Mouse (Mus musculus): ENCODE results near the gene Msrb1. TPM values are rescaled to one million over a fixed set of nuclear protein-coding genes. Genes with fewer than 3 reads are reported as not detected.

Msrb1 gene
- total RNA-seq, 4 experiments from 2014 or later = 172 to 208 (median 186) TPM

- no peak for DNase-seq (ENCODE audit: low spot score)
These were observed 7.5 kb downstream of the Msrb1 start for GRCm38 (mm10) chr17:24743896-24744295.

DNA sequence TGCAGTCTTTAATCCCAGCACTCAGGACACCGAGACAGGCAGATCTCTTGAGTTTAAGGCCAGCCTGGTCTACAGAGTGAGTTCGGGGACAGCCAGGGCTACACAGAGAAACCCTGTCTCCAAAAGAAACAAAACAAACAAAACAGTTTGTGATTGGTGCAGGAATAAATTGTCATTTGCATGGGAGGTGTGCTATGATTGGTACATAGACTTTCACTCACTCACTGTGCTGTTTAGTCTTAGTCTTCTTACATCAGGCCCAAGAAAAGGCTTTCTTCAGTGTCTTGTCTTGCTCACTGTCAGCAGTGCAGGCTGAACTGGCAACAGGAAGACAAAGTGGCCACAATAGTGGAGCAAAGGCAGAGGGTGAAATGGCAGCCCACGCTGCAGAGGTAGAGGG is 7.9 kb downstream of the Msrb1 start:
- DNase-seq (ENCODE audit: low spot score) = no peak

- DNase-seq (ENCODE audit: low spot score) = peak; percentile 82
These were observed 9.4 kb downstream of the Msrb1 start for GRCm38 (mm10) chr17:24745526-24746497.

DNA sequence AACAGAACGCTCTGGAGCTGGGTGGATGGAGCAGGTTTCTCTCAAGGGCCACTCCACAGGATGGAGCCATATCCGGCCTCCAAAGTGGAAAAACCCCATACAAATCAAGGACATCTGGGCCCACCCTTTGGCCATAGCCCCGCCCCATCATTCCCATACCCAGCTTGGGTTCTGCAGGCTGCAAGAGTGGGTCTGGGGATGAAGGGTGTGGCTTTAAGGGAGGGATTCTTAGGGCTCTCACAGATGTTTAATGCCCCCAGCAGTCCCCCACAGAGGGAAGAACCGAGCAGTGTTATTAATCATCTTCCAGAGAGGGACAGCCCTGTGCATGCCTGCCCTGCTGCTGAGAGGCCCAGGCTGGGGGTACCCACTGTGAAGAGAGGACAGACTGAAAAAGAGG is 10.5 kb downstream of the Msrb1 start:
- DNase-seq (ENCODE audit: low spot score) = no peak

DNA sequence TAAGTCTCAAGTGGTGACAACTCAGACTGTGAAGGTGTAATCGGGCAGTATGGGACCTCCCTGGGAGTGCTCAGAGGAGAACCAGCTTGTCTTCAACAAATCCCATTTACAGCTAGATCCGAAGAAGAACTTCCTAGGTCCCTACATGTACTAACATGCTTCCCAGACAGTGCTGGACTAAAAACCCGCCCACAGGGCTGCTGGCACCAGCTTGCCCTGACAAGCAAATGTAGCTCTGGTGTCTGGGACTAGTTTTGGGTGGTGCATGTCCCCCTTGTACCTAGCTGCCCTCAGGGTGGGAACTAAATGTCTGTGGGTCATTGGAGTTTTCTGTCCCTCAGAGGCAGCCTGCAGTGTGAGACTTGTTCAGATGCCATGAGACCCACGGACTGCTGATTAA is 15.1 kb downstream of the Msrb1 start:
- no peak for DNase-seq (ENCODE audit: low spot score)

- DNase-seq (ENCODE audit: low spot score) = no peak
These were observed 16.3 kb downstream of the Msrb1 start, which contains the start of gene Hs3st6 for GRCm38 (mm10) chr17:24752415-24753394. Gene Hs3st6, plus strand, starts transcription at chr17:24752988.

GRCm38 (mm10) chr17:24757394-24757793 is 21.0 kb downstream of the Msrb1 start:
- no peak for DNase-seq (ENCODE audit: low spot score)

DNA sequence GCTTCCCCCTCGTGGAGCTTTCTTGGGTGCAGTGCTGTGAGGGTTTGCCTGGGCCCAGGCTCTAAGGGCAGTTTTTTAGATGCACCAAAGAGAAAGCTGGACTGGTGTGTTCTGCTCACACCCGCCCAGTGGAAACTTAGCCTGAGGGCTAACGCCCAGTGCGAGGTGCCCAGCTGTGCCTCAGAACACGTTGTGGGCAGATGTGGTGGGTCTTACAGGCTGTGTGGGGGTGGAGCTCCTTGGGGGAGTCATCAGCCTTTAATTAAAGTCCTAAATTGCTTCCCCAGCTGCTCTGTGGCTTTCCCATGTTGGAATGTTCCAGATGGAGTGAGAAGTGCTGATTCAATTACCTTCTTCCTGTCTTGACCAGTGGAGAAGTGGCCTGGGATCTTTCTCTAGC is 24.7 kb downstream of the Msrb1 start:
- no peak for DNase-seq (ENCODE audit: low spot score)

- no peak for DNase-seq (ENCODE audit: low spot score)
These were observed 28.8 kb downstream of the Msrb1 start for GRCm38 (mm10) chr17:24765016-24765905.

GRCm38 (mm10) chr17:24766266-24766875 is 29.9 kb downstream of the Msrb1 start:
- DNase-seq (ENCODE audit: low spot score) = no peak

DNA sequence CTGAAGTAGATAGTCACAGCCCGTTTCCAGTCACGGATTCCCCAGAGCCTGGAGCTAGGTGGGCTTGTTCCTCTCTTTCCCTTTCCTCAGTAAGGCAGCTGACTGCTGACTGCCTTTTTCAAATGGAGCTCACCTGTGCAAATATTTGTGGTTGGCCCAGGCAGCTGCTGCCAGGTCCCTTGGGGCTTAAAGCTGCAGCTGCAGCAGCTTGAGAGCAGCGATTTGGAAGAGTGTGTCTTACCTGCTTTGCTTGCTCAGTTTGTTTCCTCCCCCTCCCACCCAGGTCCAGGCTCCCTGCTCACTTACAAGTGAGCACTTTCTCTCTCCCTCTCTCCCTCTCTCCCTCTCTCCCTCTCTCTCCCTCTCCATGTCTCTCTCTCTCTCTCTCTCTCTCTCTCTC is 32.7 kb downstream of the Msrb1 start:
- DNase-seq (ENCODE audit: low spot score) = no peak

- DNase-seq (ENCODE audit: low spot score) = no peak
These were observed 36.8 kb downstream of the Msrb1 start for GRCm38 (mm10) chr17:24773241-24773640.

DNA sequence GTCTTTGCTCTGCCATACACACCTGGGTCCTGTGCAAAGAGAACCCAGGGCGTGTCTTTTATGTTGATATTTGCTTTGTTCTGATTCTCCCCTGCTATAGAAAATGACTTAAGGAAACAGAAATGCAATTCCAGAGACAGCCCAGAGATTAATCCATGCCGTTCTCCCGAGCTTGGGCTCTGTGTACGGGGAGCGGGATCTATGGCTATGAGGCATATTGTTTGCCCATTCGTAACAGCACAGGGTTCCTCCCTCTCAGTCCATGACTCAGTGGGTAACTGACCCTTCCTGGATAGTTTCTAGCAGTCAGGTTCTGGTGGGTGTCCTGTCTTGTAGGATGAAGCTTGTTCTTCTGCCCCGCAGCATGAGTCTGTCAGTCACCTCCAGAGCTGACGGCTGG is 38.7 kb downstream of the Msrb1 start:
- no peak for DNase-seq (ENCODE audit: low spot score)

- no peak for DNase-seq (ENCODE audit: low spot score)
These were observed 40.6 kb downstream of the Msrb1 start for GRCm38 (mm10) chr17:24777073-24777472.

GRCm38 (mm10) chr17:24780821-24781220 is 44.4 kb downstream of the Msrb1 start:
- DNase-seq (ENCODE audit: low spot score) = no peak

GRCm38 (mm10) chr17:24792190-24792589 is 55.7 kb downstream of the Msrb1 start:
- no peak for DNase-seq (ENCODE audit: low spot score)
